Mouse (Mus musculus) myocyte (in vitro differentiated cells): ENCODE measurements around the gene Fbxw25. TPM values are rescaled to one million over a fixed set of nuclear protein-coding genes. Genes with fewer than 3 reads are reported as not detected.
"Not testable (repeated sequence)": the region's sequence is repeated elsewhere in the genome, so short reads cannot be mapped to it uniquely, and the experiment has no call there.

ENCODE experiments used
- H3K27me3 ChIP-seq: one replicate; pipeline ENCODE4 v1.6.1; 2011; ENCODE audit not compliant: control insufficient read depth, insufficient read depth, insufficient read length
- H3K36me3 ChIP-seq: one replicate; pipeline ENCODE4 v1.6.1; 2011; ENCODE audit not compliant: control insufficient read depth, insufficient read depth
- H3K4me2 ChIP-seq: one replicate; pipeline ENCODE4 v1.6.1; 2011; ENCODE audit warnings: low read depth, control low read depth
- H3K4me3 ChIP-seq: one replicate; pipeline ENCODE4 v1.5.1; 2011; ENCODE audit warnings: mild to moderate bottlenecking, control low read depth, moderate library complexity
- H3K79me2 ChIP-seq: one replicate; pipeline ENCODE4 v1.6.1; 2011; ENCODE audit not compliant: control insufficient read depth, insufficient read depth
- H3ac ChIP-seq: one replicate; pipeline ENCODE4 v1.6.1; 2011; ENCODE audit not compliant: control insufficient read depth, insufficient read length
- CEBPB ChIP-seq: IDR thresholded peaks from 2 replicates; pipeline ENCODE4 v1.6.1; 2011; ENCODE audit warnings: mild to moderate bottlenecking, moderate library complexity; ENCODE audit not compliant: poor library complexity, insufficient read depth, severe bottlenecking
- E2F4 ChIP-seq: IDR thresholded peaks from one replicate; pipeline ENCODE4 v1.6.1; 2011; ENCODE audit warnings: mild to moderate bottlenecking, control low read depth, moderate library complexity; ENCODE audit not compliant: insufficient read depth
- MAX ChIP-seq: IDR thresholded peaks from one replicate; pipeline ENCODE4 v1.6.1; 2011; ENCODE audit warnings: low read depth, mild to moderate bottlenecking, control low read depth
- MYOD1 ChIP-seq, 3 experiments: IDR thresholded peaks; one replicate each; pipeline ENCODE4 v1.6.1; 2011; ENCODE audit warnings: control low read depth in 2 of 3, low read depth in 2 of 3, mild to moderate bottlenecking in 2 of 3, moderate library complexity in 1 of 3; ENCODE audit not compliant: insufficient read length in 2 of 3, control insufficient read depth in 1 of 3
- MYOG ChIP-seq, 3 experiments: IDR thresholded peaks; one replicate each; pipeline ENCODE4 v1.6.1; 2011; ENCODE audit warnings: control low read depth in 2 of 3, low read depth in 2 of 3, mild to moderate bottlenecking in 2 of 3; ENCODE audit not compliant: insufficient read length in 2 of 3, control insufficient read depth in 1 of 3, insufficient read depth in 1 of 3
- POLR2A ChIP-seq: IDR thresholded peaks from one replicate; pipeline ENCODE4 v1.6.1; 2011; ENCODE audit warnings: low read depth, mild to moderate bottlenecking, control low read depth, moderate library complexity; ENCODE audit not compliant: insufficient read length
- POLR2AphosphoS2 ChIP-seq: IDR thresholded peaks from one replicate; pipeline ENCODE4 v1.6.1; 2011; ENCODE audit warnings: low read depth, control low read depth; ENCODE audit not compliant: insufficient read length
- REST ChIP-seq: IDR thresholded peaks from one replicate; pipeline ENCODE4 v1.6.1; 2011; ENCODE audit warnings: mild to moderate bottlenecking, control low read depth, moderate library complexity; ENCODE audit not compliant: insufficient read depth, insufficient read length
- SRF ChIP-seq: IDR thresholded peaks from one replicate; pipeline ENCODE4 v1.6.1; 2011; ENCODE audit warnings: low read depth; ENCODE audit not compliant: control insufficient read depth, insufficient read length
- TCF12 ChIP-seq: IDR thresholded peaks from one replicate; pipeline ENCODE4 v1.6.1; 2011; ENCODE audit warnings: mild to moderate bottlenecking, control low read depth; ENCODE audit not compliant: poor library complexity, insufficient read depth, severe bottlenecking
- TCF3 ChIP-seq: IDR thresholded peaks from one replicate; pipeline ENCODE4 v1.6.1; 2011; ENCODE audit warnings: low read depth, control low read depth; ENCODE audit not compliant: insufficient read length
- USF1 ChIP-seq: IDR thresholded peaks from one replicate; pipeline ENCODE4 v1.6.1; 2011; ENCODE audit warnings: low read depth, mild to moderate bottlenecking, control low read depth, moderate library complexity
- polyA plus RNA-seq: library from polyadenylated mRNA; unstranded; fragments of >200 nt; fragmentation: generic; extraction: Trizol; gene quantifications from one replicate; pipeline ENCODE4 v1.2.1, GENCODE M21; 2012; ENCODE audit warnings: missing spikeins

Gene Fbxw25
- not detected for polyA plus RNA-seq

DNA sequence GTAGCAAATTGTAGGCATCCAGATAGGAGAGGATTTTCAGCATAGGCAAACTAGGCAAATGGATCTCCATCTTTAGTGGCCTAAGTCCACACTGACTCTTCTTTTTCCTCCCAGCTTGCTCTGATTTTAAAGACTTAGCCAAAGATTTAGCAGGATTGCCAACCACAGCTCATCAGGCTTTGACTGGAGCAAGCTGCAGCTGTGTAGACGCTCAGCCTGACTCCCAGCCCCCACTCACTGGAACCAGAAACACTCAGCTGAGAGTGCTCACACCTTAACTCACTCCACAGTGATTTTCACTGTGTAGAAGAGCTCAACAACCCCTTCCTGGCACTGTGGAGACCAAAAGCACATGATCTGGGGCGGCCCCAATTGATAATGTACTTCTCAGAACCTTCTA is at the start of gene Fbxw25:
TSS of gene Fbxw25 (minus strand) at position 101 of the 400 bp plus-strand sequence.
- not testable (repeated sequence) for H3ac ChIP-seq, H3K36me3 ChIP-seq, H3K27me3 ChIP-seq, H3K4me2 ChIP-seq, H3K4me3 ChIP-seq, H3K79me2 ChIP-seq

- not testable (repeated sequence) for H3K79me2 ChIP-seq, H3K27me3 ChIP-seq, H3K4me3 ChIP-seq, H3ac ChIP-seq, H3K4me2 ChIP-seq, H3K36me3 ChIP-seq
Observed at GRCm38 (mm10) chr9:109702600-109702999, 38.1 kb upstream of the Fbxw25 start, which contains the start of gene Fbxw18. Gene Fbxw18, minus strand, starts transcription at chr9:109702700.

GRCm38 (mm10) chr9:109685299-109685698 is 20.8 kb upstream of the Fbxw25 start:
- Histone ChIP-seq H3ac (no peak overlapping the region), H3K36me3 (no peaks in the 10 kb centered on the region), H3K27me3 (no peaks in the 10 kb centered on the region), H3K79me2 (no peaks in the 10 kb centered on the region), H3K4me3 (no peak overlapping the region), H3K4me2 (no peak overlapping the region)
- TF ChIP-seq E2F4 (no peak), POLR2AphosphoS2 (no peak), TCF3 (no peak), MAX (no peak), USF1 (no peak), REST (no peak), MYOG (IDR thresholded peaks at IDR 0.05; ENCODE audit: control insufficient read depth in 1 of 3, insufficient read depth in 1 of 3, insufficient read length in 2 of 3, low read depth in 2 of 3) (no peak), CEBPB (no peak), SRF (no peak), MYOD1 (IDR thresholded peaks at IDR 0.05; ENCODE audit: control insufficient read depth in 1 of 3, insufficient read length in 2 of 3, low read depth in 2 of 3) (no peak), TCF12 (no peak), POLR2A (no peak)

- H3ac ChIP-seq, H3K27me3 ChIP-seq, H3K4me2 ChIP-seq, H3K79me2 ChIP-seq, H3K4me3 ChIP-seq, H3K36me3 ChIP-seq: not testable (repeated sequence)
Observed at GRCm38 (mm10) chr9:109625957-109626356, 38.5 kb downstream of the Fbxw25 start, which contains the start of gene Fbxw24. Gene Fbxw24, minus strand, starts transcription at chr9:109626057.

DNA sequence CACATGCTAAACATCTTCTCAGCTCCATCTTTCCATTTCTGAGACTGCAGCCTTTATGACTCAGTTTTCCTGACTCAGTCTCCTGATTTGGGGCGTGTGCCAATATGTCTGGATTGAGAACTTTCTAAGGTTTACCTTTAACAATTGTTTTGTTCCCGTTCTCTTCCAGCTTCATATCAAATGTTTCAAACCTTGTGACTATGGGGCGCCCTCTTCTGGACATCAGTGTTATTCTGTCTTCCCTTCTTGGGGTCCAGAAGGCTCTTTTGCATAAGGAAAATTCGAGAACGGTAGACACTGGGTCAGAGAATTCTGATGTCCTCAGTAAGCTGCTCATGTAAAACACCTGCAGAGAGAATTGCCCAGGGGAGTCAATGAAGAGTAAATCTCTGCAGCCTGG is 57.6 kb downstream of the Fbxw25 start:
- H3ac ChIP-seq, H3K4me2 ChIP-seq, H3K4me3 ChIP-seq, H3K79me2 ChIP-seq, H3K36me3 ChIP-seq, H3K27me3 ChIP-seq: not testable (repeated sequence)

GRCm38 (mm10) chr9:109602128-109602527 is 62.3 kb downstream of the Fbxw25 start:
- not testable (repeated sequence) for H3K4me2 ChIP-seq, H3ac ChIP-seq, H3K4me3 ChIP-seq, H3K27me3 ChIP-seq, H3K79me2 ChIP-seq, H3K36me3 ChIP-seq

GRCm38 (mm10) chr9:109597226-109597625 is 67.2 kb downstream of the Fbxw25 start:
- H3K36me3 ChIP-seq, result no peaks in the 10 kb centered on the region
- H3K79me2 ChIP-seq, result no peaks in the 10 kb centered on the region
- H3K4me2 ChIP-seq, result no peak overlapping the region
- no peaks in the 10 kb centered on the region for H3K27me3 ChIP-seq
- no peak overlapping the region for H3K4me3 ChIP-seq
- H3ac ChIP-seq, result no peak overlapping the region
- no peak for TF ChIP-seq USF1
- no peak for TF ChIP-seq TCF12

Other genes with a start within 250 kb of the Fbxw25 start
- gene Fbxw16, start 215.5 kb downstream of the Fbxw25 start, polyA plus RNA-seq, result not detected
- not detected for gene Fbxw19, start 168.8 kb downstream of the Fbxw25 start, polyA plus RNA-seq
- not detected for gene Fbxw15, start 96.4 kb downstream of the Fbxw25 start, polyA plus RNA-seq
- not detected for gene Fbxw24, start 38.6 kb downstream of the Fbxw25 start, polyA plus RNA-seq
- gene Fbxw18, start 38.0 kb upstream of the Fbxw25 start, polyA plus RNA-seq, result not detected
- not detected for gene Fbxw26, start 81.4 kb upstream of the Fbxw25 start, polyA plus RNA-seq
- not detected for gene Fbxw27, start 126.0 kb upstream of the Fbxw25 start, polyA plus RNA-seq
- not detected for gene Spink8, start 147.6 kb upstream of the Fbxw25 start, polyA plus RNA-seq
- gene Nme6, start 168.1 kb upstream of the Fbxw25 start, polyA plus RNA-seq, result 32.2 TPM
- gene Camp, start 185.0 kb upstream of the Fbxw25 start, polyA plus RNA-seq, result not detected
- gene Cdc25a, start 210.9 kb upstream of the Fbxw25 start, polyA plus RNA-seq, result 6.1 TPM